Mouse (Mus musculus) bone marrow macrophage, adult 2 months (primary cell): ENCODE measurements around the gene Psmb3.

Source experiments
- CTCF ChIP-seq: IDR thresholded peaks from 2 replicates; pipeline ENCODE4 v1.5.1; 2012; ENCODE audit warnings: low read depth, mild to moderate bottlenecking, low read length, moderate library complexity
- POLR2A ChIP-seq: IDR thresholded peaks from 2 replicates; pipeline ENCODE4 v1.6.1; 2012; ENCODE audit warnings: mild to moderate bottlenecking, low read depth, low read length, borderline replicate concordance

DNA sequence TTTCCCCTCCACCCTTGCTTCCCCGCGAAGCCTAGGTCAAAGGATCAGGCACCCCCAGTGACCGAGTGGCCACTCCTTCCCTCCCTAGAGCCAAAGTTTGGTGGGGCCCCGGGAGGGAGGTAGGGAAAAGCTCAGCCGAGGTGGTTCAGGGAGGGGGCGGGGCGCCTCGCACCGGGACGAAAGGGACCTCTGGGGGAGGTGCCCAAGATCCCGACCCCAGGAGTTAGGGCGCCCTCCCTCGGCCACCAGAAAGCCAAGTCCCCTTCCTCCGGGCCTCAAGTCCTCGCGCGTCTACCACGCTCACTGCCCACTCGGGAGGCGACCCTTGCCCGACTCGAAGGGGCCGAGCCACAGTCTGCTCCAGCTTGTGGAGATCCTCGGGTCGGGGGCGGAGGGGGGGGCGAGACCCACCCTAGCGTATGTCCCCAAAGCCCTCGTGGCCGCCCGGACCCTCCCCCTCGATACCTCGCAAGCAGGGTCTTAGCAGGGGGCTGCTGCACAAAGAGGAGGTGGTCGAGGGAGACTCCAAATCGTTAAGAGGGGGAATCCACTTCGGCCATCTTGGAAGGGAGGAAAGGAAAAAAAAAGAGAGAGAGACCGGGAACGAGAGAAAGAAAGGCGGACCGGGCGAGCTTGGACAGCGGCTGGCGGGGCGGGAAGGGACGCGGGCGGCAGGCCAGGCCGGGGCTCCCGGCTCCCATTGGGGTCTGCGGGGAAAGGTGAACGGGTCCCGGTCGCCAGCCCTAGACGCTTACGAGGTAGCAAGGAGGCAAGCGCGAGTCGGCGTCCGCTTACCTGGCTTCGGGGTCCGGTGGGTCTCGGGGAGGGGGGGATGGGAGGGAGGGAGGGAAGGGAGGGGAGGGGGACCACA lies 4.2 kb upstream of the Psmb3 start:
- TF ChIP-seq CTCF (no peak), POLR2A (no peak)
